Mouse (Mus musculus) left cerebral cortex, postnatal 4 days (tissue): ENCODE data around the gene Atl2. TPM values are rescaled to one million over a fixed set of nuclear protein-coding genes. Genes with fewer than 3 reads are reported as not detected.
A peak's percentile ranks its signal among the peaks of the same experiment; 100 is the strongest.

ENCODE experiments used
- DNase-seq: peaks from one replicate; pipeline ENCODE4 v3.0.0-alpha.2; 2022
- intact Hi-C: fragments of 180-260 bp; cut with DNase I; formaldehyde crosslinking; loops from one replicate; pipeline ENCODE4 v1.15.1; 2025
- total RNA-seq, 2 experiments: library from RNA; stranded (reverse); gene quantifications; 2 replicates each; pipeline ENCODE4 v1.2.3; 2021

The Atl2 gene
- 10 to 100 TPM; 61.0 to 67.1 TPM for total RNA-seq

DNA sequence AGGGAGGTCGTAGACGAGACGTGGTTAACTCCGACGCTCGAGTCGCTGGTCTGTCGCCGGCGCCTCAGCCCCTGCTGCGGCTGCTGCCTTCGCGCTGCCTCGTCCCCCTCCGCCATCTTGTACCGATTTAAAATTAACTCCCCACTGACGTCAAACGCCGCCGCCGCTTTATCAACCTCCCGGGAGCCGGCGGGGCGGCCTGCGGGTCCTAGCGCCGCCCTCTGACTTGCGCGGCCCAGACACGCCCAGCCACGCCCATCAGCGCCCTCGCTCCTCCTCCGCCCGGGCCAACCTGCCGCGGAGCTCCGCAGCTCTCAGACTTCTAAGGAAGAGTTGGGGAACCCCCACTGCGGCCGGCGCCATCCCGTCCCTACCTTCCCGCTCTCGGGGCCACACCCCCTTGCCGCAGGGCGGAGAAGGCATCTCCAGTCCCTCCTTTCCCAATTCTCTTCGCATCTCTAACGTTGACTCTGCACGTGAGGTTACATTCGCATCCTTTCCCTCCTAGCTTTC, at the start of gene Atl2:
Atl2 (minus strand) TSS at position 213 of the 513 bp plus-strand sequence.
- intact Hi-C loops: no loop called here
- DNase-seq: peak; percentile 94

DNA sequence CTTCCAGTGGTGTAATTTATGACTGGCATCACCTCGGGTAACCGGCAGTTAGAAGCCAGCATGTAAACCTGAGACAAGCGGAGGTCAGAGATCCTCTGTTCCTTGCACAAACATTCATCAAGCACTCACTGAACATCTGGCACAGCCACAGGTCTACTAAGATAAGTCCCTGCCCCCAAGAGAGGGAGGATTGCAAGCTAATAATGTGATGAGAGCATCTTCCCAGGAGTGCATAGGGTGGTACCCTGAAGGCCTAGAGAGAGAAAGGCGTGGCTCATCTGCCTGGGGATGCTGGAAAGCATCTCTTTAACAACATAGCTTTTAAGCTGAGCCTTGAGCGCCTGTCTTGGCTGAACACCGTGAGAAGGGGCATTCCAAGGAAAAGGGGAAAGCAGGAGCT, 48.9 kb upstream of the Atl2 start:
- no peak for DNase-seq
- intact Hi-C loops: no loop called here

DNA sequence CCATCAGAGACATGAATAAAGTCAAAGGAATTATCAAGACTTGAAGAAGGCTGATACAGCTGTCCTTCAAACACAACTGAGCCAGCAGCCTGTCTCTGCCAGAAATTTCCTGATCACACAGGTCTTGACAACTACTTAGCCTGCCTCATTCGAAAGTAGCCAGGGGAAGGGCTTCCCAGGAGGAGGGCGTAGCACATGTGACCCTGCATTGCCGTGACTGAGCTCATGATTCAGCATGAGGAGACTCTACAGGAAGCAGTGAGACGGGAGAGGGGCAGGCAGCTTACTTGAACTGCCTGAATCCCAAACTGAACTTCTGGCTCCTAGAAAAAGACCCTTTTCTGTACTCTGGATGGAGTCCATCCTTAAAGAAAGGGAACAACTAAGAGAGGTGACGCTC, 46.5 kb upstream of the Atl2 start:
- intact Hi-C loops: no loop called here
- no peak for DNase-seq

DNA sequence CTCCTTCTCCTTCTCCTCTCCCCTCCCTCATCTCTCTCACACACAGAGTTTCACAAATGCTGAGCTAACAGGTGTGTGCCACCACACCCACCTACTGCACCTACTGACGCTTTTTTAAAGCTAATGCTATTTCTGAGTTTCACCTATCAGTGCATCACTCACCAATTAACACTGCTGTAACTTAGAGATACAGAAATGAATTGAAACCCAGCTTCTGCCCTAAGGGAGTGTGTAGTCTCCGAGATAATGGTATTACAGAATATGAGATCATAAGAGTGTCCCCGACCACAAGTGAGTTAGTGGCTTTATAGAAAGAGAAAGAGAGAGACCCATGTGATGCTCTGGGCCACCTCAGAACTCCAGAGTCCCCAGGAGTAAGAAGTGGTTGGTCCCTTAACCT, 43.2 kb upstream of the Atl2 start:
- DNase-seq: no peak
- intact Hi-C loops: no loop called here

GRCm38 (mm10) chr17:79937921-79938601, 42.1 kb upstream of the Atl2 start:
- intact Hi-C loops: no loop called here
- no peak for DNase-seq

GRCm38 (mm10) chr17:79934370-79934769, 38.4 kb upstream of the Atl2 start:
- intact Hi-C loops: no loop called here
- DNase-seq: no peak

- DNase-seq: no peak
- intact Hi-C loops: no loop called here
These were observed 36.9 kb upstream of the Atl2 start for GRCm38 (mm10) chr17:79932676-79933278.

DNA sequence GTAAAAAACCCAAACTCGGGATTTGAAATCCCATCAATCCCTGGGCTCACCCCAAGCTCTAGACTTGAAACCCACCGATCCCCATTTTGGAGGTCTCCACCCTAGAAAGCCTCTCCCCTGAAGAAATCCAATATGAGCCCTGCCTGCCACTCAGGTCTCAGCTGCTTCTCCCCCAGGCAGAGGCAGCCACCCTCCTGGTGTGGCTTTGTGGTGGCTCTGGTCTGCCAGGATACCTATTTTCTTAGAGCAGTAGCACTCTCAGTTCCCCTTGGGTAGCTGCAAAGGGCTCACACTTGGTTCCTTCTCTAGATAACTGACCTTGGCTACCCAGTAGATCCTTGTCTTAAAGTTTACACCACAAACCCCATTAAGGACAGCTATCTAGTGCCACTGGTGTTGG, 31.2 kb upstream of the Atl2 start:
- intact Hi-C loops: no loop called here

DNA sequence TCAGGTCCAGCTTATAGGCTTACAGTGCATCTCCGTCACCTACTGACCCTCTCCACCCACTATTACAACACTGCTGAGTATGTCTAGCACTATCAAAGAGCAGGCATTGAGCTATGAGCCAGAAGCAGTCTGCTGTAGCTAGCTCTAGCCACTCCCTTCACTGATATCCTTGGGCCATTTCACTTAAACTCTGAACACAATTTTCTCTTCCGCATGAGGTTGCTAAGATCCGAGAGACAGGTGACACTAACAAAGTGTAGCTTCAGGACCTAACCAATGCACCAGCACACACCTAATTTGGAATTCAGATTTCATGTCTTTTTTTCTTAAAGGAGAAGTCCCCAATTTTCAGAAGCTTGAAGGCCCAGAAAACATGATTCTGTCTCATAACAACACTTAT, 30.6 kb upstream of the Atl2 start:
- intact Hi-C loops: no loop called here
- DNase-seq: no peak

More for the DNA sequence above, 31.2 kb upstream of the Atl2 start:
- DNase-seq: no peak

DNA sequence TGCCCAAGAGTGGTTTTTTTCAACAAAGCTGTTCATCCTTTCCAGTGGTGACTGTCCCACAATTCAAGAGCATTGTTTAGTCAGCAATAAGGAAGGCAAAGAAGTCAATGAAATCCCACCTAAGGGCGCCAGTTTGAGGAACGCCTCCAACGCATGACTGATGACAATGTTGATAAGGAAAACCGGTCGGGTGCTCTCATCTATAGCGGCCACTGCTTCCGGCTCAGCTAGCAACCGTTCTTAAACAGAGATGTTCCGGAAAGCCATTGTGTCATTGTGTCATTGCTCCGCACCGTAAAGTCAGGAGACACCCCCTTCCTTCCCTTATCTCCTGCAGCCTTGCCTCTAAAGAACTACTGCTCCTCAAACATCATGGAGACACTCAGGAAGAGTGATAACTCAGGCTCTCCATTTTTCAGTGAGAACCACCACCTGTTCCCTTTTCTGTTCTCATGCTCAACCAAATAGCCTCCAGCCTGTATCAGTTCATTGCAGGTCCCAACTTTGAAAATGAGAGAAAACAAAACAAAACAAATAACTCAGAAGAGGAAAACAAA, 30.0 kb upstream of the Atl2 start:
- DNase-seq: no peak
- intact Hi-C loops: no loop called here

- intact Hi-C loops: no loop called here
- no peak for DNase-seq
These were observed 24.4 kb upstream of the Atl2 start for GRCm38 (mm10) chr17:79920355-79920754.

DNA sequence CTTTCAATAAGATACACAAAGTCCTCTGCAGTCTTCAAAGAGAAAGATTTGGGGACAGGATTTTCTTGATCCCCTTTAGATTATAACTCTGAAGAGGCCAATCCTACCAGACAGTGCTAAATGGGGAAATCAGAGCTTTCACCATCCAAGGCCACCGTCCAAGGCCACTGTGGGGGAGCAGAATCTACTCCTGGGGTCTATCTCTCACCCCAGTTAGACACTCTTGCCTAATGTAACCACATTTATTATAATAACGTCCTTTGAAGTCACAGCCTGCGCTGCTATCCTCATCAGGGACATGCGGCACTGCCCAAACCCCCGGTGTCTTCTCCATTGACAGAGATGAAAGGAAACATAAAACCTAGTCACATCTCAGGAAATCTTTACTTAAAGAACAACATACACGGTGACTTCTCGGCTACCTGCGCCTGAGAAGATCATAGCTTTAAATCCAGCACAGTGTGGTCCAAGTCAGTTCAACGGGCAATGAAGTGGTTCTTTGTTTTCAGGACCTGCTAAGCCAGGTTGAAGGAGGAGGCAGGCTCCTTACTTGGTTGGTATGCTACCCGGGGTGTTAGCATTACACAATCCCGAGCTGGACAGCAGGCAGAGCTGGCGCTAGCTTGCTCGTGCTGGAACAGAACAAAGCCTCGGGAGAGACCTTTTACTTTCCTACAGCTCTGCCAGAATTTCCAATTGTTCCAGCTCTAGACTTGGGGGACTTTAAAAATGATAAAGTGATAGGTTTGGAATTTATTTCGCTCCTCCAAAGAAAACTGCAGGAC, 23.8 kb upstream of the Atl2 start:
- peak; percentile 5 for DNase-seq
- intact Hi-C loops: no loop called here

- intact Hi-C loops: no loop called here
- no peak for DNase-seq
These were observed 22.6 kb upstream of the Atl2 start for GRCm38 (mm10) chr17:79918484-79919004.

- DNase-seq: no peak
- intact Hi-C loops: no loop called here
These were observed 21.1 kb upstream of the Atl2 start for GRCm38 (mm10) chr17:79916996-79917395.

DNA sequence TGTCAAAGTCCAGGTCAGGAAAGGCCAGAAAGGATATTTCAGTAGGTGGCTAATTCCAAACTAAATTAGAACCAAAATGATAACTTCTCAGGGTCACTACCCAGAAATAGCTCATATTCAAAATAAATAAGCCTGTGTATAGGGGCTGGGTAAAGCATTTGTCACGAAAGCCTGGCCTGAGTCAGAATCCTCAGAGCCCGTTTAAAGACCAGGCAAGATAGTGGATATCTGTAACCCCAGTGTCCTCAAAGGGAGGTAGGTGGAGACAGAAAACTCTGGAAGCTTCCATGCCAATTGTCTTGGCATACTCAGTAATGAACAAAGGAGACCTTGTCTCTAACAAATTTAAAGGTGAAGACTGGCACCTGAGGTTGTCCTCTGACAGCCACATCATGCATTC, 16.3 kb upstream of the Atl2 start:
- DNase-seq: no peak
- intact Hi-C loops: no loop called here

DNA sequence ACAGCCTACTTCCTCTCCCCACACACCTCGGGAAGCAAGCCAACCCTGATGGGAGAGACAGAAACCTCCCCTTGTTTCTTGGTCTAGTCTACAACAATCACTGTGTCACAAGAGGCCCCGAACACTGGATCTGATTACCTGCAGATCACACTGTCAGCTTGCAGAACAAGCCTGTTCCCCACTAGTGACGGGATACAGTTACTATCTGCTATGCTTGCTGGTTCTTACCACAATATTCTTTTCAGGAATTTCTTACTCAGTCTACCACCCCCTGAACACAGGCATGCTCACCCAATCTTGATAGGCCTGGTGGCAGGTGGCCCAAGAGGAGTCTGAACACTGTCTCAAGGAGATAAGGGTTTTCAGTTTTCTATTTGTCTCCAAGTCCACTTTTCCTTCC, 15.8 kb upstream of the Atl2 start:
- intact Hi-C loops: no loop called here
- DNase-seq: no peak

DNA sequence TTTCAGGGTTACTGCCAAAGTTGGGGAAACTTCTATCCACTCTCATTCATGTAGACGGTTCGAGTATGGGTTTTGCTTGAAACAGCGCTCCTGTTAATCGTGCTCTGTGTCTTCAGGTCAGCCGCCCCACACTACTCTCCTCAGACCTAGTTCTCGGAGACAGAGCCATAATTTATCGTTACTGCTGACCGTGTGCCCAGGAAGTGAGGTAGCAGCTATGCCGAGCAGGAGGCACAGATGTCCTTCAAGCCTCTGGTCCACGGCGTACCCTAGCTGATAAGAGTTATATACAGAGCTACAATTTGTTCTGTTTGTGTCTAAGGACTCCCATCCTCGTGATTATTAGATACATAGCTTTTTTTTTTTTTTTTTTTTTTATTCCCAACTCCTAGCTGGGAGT, 13.6 kb upstream of the Atl2 start:
- DNase-seq: no peak
- intact Hi-C loops: no loop called here

GRCm38 (mm10) chr17:79907698-79908097, 11.8 kb upstream of the Atl2 start:
- intact Hi-C loops: no loop called here
- DNase-seq: no peak

- intact Hi-C loops: no loop called here
- DNase-seq: no peak
These were observed 11.0 kb upstream of the Atl2 start for GRCm38 (mm10) chr17:79906791-79907494.

DNA sequence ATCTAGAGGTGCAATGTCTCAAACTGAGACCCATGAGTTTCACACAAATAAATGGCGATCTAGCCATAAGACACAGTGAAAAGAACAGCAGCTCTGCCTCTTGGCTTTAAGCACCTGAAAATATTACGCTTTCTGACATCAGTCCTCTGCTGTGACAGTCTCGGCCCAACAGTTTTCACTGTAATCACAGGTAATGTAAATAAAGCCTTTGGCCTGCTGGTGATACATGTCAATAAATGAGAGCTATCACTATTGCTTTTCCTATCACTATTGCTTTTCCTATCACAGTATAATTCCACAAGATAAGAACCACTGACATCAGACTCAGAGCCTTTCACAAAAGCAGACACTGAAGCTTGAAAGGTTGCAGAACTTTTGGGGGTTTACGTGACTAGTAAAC, 8.7 kb upstream of the Atl2 start:
- intact Hi-C loops: no loop called here
- DNase-seq: no peak

- intact Hi-C loops: no loop called here
- no peak for DNase-seq
These were observed 5.3 kb upstream of the Atl2 start for GRCm38 (mm10) chr17:79901207-79901606.
